Mouse (Mus musculus): Measurements from ENCODE around the gene Fgfr1op2. TPM values are rescaled to one million over a fixed set of nuclear protein-coding genes. Genes with fewer than 3 reads are reported as not detected.

Fgfr1op2 gene
- total RNA-seq, 2 experiments from 2014 or later, result 134 to 156 TPM

DNA sequence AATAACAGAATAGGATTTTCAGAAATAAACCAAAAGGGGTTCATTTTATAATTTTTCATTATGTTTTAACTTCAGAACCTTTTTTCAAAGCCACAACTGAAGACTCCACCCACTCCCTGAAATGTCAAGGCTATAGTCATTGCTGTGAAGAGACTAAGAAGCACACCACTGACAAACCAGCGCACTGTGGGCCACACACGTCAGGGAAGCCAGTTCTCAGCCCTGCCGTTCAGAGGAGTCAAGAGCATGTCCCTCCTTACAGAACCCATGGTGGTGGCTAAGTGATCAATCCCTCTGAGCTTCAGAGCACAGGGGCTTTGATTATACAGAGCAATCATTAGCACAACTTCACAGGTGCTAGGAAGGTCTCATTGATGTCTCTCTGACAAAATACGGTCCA is 25.6 kb downstream of the Fgfr1op2 start:
- no peak for ATAC-seq (replicated peaks; ENCODE audit: poor library complexity)

DNA sequence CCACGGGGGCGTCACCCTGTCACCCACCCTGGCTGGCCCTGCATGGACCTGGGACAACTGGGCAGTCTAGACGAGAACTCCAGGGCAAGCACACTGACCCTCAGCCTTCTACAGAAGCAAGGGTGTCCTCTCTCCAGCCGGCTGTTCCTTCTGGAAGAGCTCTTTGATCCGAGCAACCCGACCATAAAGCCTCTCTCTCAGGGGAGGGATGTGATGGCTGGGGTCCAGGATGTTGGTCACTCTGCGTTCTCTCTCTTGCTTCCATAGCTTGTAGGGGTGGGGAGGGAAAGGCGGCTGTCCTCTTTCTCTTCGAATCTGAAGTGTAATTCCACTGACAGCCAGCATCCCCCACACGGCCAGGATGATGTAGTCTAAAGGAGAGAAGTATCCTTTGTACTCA is 26.6 kb downstream of the Fgfr1op2 start:
- ATAC-seq (replicated peaks; ENCODE audit: poor library complexity), result no peak

DNA sequence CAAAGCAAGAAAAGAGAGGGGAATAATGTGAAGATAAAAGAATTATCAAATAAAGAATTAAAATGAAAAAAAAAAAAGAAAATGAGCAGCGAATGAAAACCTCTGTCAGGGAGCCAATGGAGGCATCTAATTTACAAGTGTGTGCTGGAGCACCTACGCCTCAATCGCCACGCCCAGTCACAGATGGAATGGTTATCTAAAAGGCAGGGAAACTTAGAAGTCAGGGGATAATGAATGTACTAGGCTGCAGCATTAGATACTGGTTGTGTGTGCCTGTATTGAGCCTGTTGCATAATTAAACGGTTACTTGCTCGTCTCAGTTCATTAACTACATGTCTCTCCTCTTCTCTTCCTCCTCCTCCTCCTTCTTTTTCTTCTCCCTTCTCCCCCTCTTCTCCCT is 34.4 kb downstream of the Fgfr1op2 start:
- peak; percentile 91 for ATAC-seq (replicated peaks; ENCODE audit: poor library complexity)

DNA sequence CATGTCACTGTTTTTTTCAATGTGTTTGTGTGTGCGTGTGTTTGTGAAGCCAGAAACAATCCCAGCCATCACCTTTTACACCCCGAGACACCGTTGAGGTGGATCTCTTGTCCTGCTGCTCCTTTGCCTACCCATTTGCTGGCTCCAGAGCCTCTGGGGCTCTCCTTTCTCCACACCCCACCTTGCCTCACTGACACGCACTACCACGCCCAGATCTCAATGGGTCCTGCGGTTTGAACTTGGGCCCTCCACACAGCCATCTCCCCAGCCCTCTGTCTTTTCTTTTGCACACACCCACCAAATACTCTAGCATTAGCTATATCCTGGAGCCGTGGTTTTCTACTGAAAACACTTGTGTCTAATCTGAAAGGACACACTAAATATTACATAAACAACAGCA is 34.9 kb downstream of the Fgfr1op2 start:
- peak; percentile 64 for ATAC-seq (replicated peaks; ENCODE audit: poor library complexity)

DNA sequence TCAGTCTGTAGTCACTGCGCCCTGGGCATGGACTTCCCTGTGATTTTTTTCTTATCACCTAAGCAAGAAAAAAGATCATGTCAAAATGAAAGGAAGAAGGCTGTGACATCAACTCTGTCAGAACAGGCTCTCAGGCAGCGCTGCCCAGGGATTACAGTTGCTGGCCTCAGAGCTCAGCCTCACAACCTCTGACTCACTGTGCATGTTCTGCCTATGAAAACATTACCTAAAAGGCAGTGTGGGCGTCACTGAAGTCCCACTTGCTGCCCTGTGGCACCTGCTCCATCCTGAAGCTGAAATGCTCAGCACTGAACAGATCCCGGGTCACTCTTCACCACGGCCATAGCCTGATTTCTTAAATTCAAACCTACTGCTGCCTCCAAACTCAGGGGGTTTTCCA is 35.7 kb downstream of the Fgfr1op2 start:
- ATAC-seq (replicated peaks; ENCODE audit: poor library complexity), result no peak

DNA sequence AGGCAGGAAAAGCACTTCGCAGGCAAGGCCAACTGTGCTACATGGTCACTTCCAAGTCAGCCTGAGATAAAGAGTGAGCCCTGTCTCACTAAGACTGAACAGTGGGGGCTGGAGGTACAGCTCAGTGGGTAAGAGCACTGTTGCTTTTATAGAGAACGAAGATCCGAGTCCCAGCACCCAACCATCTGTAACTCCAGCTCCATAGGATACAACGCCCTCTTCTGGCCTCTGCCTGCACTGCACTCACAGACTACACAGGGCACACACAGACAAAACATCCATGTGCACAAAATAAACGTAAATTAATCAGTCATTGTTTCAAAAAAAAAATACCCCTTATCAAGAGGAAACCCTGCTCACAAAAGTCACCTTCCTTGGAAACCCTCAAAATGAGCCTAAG is 36.9 kb downstream of the Fgfr1op2 start:
- ATAC-seq (replicated peaks; ENCODE audit: poor library complexity), result no peak

DNA sequence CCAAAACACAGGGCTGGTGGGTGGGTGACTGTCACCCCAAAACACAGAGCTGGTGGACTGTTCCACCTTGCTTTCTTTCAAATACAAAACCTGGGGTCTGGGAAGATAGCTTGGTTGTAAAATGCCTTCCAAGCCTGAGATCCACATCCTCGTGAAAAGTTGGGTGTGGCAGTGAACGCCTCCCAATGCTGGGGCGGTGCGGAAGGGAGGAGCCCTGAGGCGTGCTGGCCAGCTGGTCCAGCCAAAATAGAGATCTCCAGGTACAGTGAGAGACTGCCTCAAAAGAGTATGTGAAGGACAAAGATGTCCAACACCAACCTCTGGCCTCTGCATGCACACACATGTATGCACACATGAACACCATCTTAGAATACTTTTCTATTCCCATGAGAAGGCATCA is 37.5 kb downstream of the Fgfr1op2 start:
- ATAC-seq (replicated peaks; ENCODE audit: poor library complexity), result no peak

DNA sequence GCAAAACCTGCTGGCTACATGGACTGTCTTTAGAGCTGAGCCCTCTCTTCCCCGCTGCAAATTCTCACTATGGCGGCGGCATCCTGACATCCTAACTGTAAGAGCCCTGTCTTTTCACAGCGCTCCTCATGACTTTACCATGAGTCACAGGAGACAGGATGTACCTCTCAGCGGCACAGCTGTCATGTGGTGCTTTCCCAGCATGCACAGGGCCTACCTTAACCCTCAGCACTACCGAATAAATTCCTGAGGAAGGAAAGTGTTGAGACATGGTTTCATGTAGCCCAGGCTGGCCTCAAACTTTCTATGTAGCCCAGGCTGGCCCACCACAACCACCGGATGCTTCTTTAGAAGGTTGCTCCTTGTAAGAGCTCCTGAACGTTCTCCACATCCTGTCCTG is 38.9 kb downstream of the Fgfr1op2 start:
- ATAC-seq (replicated peaks; ENCODE audit: poor library complexity), result no peak

DNA sequence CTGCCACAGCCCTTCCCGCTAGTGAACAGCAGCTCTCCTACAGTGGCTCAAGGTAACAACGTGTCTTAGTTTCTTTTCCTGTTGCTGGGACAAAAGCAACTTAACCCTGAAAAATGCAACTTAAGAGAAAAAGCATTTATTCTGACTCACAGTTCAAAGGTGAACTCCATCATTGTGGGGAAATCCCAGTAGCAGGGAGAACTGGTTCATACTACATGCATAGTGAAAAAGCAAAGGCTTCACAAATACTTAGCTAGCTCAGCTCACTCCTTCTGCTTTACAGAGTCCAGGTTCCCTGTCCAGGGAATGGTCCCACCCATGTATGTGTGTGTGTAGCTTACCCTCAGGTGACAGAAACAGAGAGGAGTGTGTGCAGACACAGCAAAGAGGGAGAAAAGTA is 39.7 kb downstream of the Fgfr1op2 start:
- ATAC-seq (replicated peaks; ENCODE audit: poor library complexity), result no peak

DNA sequence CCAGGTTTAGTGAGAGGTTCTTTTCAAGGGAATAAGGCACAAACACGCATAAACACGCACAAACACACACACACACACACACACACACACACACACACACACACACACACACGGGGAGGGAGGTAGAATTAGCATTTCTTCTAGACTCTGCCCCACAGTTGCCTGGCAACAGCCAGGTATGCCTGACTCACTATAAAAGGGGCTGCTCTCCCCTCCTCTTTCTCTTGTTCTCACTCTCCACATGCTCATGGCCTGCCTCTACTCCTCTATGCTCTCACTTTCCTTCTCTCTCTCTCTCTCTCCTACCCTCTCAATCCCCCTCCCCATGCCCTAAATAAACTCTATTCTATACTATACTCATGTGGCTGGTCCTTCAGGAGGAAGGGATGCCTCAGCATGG is 51.1 kb downstream of the Fgfr1op2 start:
- no peak for ATAC-seq (replicated peaks; ENCODE audit: poor library complexity)

DNA sequence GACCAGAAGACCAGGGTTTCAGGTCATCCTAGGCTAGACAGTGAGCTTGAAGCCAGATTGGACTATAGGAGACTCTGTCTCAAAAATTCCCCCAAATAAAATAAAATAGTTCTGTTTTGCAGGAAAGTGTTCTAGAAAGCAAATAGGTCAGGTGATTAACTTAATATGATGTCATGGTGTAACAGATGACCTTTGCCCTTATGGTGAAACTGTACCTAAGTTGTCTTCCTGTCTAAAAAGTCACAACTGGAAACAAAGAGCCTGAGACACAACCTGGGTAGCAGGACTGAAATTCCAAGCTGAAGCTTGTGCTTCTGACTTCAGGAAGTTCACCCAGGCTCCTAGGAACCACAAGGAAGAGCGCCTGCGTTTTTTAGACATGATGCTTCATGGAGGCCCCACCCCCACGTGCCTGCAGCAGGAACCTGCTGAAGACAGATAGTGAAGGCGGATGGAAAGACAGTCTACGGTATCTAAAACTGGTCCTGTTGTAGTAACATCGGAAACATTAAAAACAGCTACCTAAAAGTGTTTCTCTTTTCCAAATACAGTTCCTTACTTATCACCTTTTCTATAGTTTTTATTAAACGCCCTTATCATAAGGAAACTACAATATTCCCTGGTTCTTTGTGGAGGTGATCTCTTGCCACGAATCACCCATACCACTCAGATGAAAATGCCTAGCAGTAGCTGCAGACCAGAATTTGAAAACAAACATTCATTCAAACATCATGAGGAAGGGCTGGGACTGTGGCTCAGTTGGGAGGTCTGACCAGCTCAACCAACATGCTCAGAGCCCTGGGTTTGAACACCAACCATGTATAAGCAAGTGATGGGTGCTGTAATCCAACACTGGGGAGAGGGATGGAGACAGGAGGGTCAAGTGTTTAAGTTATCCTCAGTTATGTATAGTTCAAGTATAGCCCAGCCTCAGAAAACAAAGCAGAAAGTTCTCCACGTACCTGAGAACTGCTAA is 53.1 kb downstream of the Fgfr1op2 start:
- peak; percentile 63 for ATAC-seq (replicated peaks; ENCODE audit: poor library complexity)

DNA sequence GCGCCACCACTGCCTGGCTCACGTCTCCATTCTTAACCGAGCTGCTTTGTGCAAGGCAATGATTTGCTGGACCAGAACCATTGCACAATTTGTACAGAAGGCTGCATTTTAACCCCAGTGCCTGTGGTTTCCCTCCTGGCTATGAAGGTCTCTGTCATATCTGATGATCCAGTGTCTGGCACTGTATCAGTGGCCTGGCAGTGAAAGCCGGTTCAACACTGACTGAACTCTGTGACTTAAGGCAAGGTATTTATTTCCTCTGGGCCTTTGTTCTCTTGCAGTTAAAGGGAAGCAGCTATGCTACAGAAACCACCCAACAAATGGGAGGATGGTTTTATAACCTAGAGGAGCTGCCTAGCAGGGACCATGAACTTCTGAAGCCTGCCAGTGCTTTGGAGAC is 54.0 kb downstream of the Fgfr1op2 start:
- ATAC-seq (replicated peaks; ENCODE audit: poor library complexity), result peak; percentile 23; the same call in 1 of the 2 replicates

DNA sequence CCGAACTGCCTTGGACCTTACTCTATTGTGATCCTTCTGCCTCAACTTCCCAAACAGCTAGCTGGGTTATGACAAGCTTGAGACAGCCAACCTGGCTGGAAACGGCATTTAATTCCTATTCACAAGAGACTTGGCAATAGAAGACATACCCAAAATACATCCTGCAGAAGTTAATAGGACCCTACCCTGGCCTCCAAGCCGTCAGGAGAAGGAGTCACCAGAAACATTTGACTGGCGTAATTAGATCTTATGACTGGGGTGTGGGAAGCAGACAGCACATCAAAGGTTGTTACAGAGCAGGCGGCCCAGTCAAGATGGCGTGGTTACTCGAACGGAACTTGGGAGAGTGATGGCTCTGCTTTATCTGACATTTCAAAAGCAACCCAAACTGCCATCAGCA is 54.8 kb downstream of the Fgfr1op2 start:
- no peak for ATAC-seq (replicated peaks; ENCODE audit: poor library complexity)

DNA sequence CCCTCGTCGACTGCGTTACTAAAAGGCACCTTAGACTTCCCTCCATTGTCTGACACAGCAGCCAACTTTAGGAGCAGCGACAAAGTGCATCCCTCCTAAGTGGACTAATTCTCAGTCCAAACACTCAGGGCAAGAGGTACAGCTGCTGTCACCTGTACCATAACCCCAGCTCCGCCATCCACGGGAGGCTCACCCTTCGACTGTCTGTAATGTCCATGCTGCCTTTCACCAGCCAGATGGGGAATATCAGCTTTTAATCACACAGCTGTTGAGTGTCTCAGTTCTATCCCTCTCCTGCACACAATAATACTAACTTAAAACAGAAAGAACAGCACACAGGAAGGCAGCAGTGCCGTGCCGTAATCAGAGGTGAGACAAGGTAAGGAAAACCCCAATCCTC is 55.4 kb downstream of the Fgfr1op2 start:
- ATAC-seq (replicated peaks; ENCODE audit: poor library complexity), result no peak

DNA sequence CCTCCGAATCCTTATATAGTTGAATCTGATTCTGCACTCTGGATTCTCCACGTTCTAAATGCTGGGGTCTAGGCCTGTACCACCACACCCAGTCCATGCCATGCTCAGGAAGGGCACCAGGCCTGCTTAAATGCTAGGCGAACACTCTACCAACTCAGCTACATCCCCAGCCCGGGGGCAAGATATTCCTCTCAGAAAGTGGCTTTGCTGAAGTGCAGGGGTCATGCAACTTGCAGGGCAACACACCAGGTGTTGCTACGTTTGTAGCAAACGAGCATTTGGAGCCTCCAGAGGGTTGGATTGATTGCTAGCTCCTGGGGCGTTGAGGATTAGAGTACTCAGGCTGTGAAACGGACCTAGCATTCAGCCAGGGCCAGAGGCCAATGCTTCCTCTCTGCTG is 56.1 kb downstream of the Fgfr1op2 start:
- ATAC-seq (replicated peaks; ENCODE audit: poor library complexity), result no peak

DNA sequence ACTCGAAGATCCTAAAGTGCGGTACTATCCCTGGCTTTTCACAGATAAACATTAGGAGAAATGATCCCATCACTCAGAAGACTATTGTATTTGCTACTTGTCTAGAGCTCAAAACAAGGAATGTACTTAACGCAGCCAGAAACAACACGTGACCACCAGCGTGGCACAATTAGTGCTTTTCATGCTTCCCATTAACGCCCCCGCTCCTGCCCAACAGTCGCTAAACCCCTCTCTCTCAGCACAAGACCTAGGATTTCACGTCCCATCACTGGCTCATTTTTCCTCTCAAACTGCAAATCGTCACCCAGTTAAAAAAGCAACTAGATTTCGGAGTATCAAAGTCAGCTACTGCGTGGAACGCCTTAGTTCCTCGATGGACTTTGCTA is 56.6 kb downstream of the Fgfr1op2 start:
- ATAC-seq (replicated peaks; ENCODE audit: poor library complexity), result no peak

DNA sequence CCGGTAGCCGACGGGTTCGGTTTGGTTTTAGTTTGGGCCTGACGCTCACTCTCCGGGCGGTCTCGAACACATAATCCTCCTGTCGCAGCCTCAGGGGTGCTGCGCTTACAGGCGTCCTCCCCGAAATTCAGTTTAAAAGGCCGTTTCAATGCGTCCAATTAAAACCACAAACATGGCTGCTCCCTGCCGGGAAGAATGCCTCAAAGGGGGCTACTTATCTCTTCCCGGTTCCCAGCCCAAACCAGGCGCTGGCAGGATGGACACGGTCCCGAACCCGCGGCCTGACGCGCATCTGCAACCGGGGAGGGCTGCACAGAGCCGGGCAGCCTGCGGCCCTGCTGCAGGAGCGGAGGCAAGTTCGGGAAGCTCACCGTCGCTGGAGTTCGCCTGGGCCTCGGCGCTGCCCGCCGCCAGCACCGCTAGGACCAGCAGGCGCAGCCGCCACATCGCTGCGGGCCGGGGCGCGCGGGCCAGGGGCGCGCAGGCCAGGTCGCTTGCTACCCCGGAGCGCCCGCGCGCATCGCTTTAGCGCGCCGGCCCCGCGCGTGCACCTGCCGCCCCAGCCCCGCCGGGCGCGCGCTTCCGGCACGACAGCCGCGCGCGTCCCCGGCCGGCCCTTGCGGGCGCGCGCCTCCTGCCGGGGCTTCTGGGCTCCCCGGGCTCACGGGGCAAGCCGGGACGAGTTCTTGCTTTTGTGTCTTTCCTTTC is 57.2 kb downstream of the Fgfr1op2 start:
- ATAC-seq (replicated peaks; ENCODE audit: poor library complexity), result peak; percentile 53

DNA sequence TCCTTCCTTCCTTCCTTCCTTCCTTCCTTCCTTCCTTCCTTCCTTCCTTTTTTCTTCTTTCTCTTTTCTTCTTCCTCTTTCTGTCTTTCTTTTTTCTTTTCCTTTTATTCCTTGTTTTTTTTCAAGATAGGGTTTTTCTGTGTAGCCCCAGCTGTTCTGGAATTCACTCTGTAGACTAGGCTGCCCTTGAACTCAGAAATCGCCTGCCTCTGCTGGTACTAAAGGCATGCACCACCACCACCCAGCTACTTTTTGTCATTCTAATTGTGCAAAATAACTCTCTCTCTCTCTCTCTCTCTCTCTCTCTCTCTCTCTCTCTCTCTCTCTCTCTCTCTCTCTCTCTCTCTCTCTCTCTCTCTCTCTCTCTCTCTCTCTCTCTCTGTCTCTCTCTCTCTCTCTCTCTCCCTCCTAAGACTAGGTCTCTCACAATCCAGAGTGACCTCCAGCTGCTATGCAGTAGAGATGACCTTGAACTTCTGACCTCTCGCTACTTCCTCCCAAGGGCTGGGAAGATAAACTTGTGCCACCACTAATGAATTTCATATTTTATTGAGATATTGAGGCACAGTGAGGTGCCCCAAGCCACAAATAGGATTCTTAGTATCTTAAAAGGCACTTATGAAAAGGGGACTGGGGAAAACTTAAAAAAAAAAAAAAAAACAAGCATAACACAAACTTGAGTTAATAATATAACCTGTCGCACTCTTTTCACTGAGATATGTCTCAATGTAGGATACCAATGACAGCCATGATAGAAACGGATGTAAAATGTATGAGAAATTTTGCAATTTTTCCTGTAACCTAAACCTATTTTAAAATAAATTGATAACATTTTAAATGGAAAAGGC is 58.0 kb downstream of the Fgfr1op2 start:
- ATAC-seq (replicated peaks; ENCODE audit: poor library complexity), result no peak

DNA sequence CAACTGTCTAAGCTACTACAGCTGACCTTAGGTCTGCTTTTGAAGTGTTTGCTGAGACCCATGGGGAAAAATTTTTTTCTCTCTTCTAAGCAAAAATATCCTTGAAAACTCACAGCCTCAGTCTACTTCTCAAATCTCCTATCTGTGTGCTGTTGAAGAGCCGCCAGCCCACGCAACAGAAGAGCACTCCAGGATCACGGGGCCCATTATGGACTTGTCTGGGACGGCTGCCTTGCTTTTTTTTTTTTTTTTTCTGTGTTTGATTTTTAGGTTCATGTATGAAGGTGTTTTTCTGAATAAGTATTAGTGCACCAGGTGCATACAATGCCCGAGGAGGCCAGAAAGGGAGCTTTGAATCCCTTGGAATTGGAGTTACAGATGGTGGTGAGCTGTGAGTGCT is 59.5 kb downstream of the Fgfr1op2 start:
- ATAC-seq (replicated peaks; ENCODE audit: poor library complexity), result no peak

DNA sequence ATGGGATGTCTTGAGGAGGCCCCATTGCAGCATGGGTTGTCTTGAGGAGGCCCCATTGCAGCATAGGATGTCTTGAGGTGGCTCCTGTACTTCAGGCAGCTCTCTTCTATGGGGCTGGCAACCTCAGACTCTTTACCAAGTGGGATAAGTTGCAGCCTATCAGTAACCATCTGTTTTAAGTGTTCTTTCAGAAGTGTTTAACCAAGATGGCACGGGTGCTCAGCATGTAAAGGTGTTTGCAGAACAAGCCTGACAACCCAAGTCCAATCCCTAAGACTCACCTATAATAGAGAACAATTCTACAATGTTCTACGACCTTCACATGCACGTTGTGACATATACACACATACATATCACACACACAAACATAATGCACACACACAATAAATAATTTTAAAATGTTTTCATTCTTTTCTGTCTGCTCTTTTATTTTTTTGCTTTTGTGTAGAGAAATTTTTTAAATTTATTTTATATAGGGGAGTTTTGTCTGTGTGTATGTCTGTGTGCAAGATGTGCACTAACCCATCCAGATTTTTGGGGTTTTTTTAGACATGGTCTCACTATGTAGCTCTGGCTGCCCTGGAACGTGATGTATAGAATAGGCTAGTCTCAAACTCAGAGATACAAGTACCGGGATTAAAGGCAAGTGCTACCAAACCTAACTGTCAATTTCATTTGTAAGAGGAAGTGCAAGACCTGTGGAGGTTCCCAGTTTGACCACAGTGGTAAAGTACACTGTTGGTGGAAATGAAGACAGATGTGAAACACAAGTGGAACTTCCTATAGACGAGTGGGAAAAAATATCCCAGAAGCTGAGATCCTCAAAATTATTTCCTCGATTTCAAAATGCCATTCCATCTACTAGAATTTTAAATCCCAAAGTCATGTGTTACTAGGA is 63.3 kb downstream of the Fgfr1op2 start:
- peak; percentile 12 for ATAC-seq (replicated peaks; ENCODE audit: poor library complexity)
